Mouse (Mus musculus) midbrain, embryonic 13.5 days (tissue): Measurements from ENCODE around the gene Rassf10. TPM values are rescaled to one million over a fixed set of nuclear protein-coding genes. Genes with fewer than 3 reads are reported as not detected.

ENCODE experiments used
- ATAC-seq: fragments of 200-750 bp; cut with Nextera tagmentation; 2 replicates; pipeline ENCODE4 v1.8.0; 2017; ENCODE audit warnings: mild to moderate bottlenecking, moderate TSS enrichment, moderate library complexity
- H3K27ac ChIP-seq: fragments of 300-500 bp; sonication (generic); 2 replicates; pipeline ENCODE4 v1.5.1; 2015; ENCODE audit warnings: inconsistent platforms, mild to moderate bottlenecking, moderate library complexity
- H3K27me3 ChIP-seq: fragments of 300-500 bp; sonication (generic); 2 replicates; pipeline ENCODE4 v1.6.1; 2015; ENCODE audit warnings: mild to moderate bottlenecking, inconsistent platforms
- H3K36me3 ChIP-seq: fragments of 300-500 bp; sonication (generic); 2 replicates; pipeline ENCODE4 v1.6.1; 2015; ENCODE audit warnings: mild to moderate bottlenecking, inconsistent platforms
- H3K4me1 ChIP-seq: fragments of 300-500 bp; sonication (generic); replicated peaks from 2 replicates; pipeline ENCODE4 v1.6.1; 2015; ENCODE audit warnings: inconsistent platforms
- H3K4me2 ChIP-seq: fragments of 300-500 bp; sonication (generic); replicated peaks from 2 replicates; pipeline ENCODE4 v1.6.1; 2015; ENCODE audit warnings: moderate library complexity, mild to moderate bottlenecking, inconsistent platforms
- H3K4me3 ChIP-seq: fragments of 300-500 bp; sonication (generic); replicated peaks from 2 replicates; pipeline ENCODE4 v1.5.1; 2015; ENCODE audit warnings: mild to moderate bottlenecking, inconsistent platforms
- H3K9ac ChIP-seq: fragments of 300-500 bp; sonication (generic); replicated peaks from 2 replicates; pipeline ENCODE4 v1.6.1; 2015; ENCODE audit warnings: mild to moderate bottlenecking, inconsistent platforms
- H3K9me3 ChIP-seq: fragments of 300-500 bp; sonication (generic); 2 replicates; pipeline ENCODE4 v1.6.1; 2016; ENCODE audit warnings: mild to moderate bottlenecking, inconsistent platforms
- WGBS: fragments of 180-500 bp; shearing (Covaris S2); methylation state at CpG from one replicate; pipeline ENCODE4 v1.1.7; 2015; 5-methylcytosine and 5-hydroxymethylcytosine counted together
- polyA plus RNA-seq: library from polyadenylated mRNA; unstranded; fragments of >200 nt; fragmentation: Nextera tagmentation; extraction: Ambion mirVana; gene quantifications from 2 replicates; pipeline ENCODE4 v1.2.1, GENCODE M21; 2015

Gene Rassf10
- polyA plus RNA-seq, 1 experiment from 2014 or later, result 1.9 TPM

DNA sequence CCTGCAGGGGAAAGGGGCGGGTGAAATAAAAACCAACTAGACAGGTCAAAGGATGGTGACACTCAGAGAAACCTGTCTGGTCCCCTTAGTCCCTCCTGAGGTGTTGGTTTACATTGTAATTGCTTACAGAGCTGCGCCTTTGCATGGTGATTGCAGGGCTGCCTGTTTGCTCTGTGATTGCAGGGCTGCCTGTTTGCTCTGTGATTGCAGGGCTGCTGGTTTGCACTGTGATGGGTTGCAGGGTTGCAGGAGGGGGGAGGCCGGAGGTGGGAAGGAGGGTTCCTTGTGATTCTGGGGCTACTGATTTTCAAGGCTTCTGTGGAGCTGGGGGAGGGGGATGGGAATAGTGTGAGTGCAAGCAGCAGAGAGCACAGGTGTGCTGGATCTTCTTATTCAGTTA lies 13.0 kb downstream of the Rassf10 start:
- ATAC-seq, result no peak
- Histone ChIP-seq H3K27me3 (no peaks in the 10 kb centered on the region), H3K4me3 (no peak overlapping the region), H3K36me3 (no peaks in the 10 kb centered on the region), H3K9ac (no peak overlapping the region), H3K9me3 (0 out of 2 replicates have a peak, but pooled peaks cover 11% of the 10 kb centered on the region), H3K27ac (no peak overlapping the region), H3K4me2 (no peak overlapping the region), H3K4me1 (no peaks in the 10 kb centered on the region)
- 64% methylated on average over 3 of the region's 3 CpGs for WGBS

DNA sequence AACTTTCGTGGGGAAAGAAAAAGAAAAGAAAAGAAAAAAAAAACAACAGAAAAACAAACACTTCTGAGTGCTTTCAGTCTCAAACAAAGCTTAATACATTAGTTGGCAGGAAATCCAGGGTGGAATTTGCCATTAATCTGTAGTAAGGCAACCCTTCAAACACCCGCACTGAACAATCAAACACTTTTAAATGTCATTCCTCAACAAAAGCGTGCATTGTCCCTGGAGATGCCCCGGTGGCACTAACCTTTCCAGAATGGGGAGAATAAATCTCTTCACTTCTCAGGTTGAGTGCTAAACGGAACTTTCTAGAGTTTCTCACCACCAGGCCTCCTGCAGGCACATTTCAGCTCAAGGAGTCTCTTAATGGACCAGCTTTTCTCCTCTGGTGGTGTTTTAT lies 29.6 kb downstream of the Rassf10 start:
- no peaks in the 10 kb centered on the region for H3K27me3 ChIP-seq
- H3K4me2 ChIP-seq, result no peak overlapping the region
- no peak overlapping the region for H3K4me3 ChIP-seq
- H3K27ac ChIP-seq, result no peak overlapping the region
- WGBS, result 37% methylated on average over 5 of the region's 5 CpGs
- no peak overlapping the region for H3K9ac ChIP-seq
- no peaks in the 10 kb centered on the region for H3K9me3 ChIP-seq
- peaks cover 5% of the 10 kb centered on the region; the same call in 1 of the 2 replicates for H3K4me1 ChIP-seq
- ATAC-seq, result no peak
- no peaks in the 10 kb centered on the region for H3K36me3 ChIP-seq

DNA sequence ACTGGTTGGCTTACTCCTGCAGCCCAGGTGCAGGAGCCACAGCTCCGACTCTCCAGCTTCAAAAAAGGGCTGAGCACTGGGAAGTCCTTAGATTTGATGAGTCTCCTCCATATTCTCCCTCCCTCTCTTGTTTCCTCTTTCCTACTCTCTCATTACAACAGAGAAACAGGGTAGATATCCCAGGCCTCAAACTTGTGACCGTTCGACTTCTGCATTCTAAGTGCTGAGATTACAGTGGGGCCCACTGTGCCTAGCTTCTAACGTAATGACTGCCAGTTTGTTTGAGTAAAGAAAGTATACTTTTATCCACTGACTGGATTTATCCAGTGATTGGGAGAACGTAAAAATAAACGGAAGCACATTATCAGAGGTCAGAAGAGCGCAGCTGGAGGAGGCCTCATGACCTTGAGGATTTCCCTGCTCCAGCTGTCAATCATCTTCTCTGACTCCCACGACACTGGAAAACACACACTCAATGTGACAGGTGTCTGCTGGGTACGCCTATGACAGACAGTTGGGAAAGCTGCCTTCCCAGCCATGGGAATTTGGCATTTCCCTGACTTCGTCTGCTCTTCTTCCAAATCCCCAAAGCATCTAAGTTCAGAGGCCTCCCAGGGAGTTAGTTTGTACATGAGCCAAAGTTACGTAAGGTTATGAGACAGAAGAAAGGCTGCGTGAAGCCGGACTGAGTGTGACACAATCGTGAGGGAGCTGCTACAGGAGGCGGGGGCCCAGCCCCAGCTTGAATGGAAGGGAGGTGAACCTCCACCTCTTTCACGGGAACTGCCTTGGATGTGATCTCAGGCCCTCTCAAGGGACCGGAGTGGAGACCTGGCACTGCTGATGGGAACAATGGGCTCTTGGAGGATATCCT lies 31.2 kb downstream of the Rassf10 start:
- Histone ChIP-seq H3K4me1 (peaks cover 5% of the 10 kb centered on the region; the same call in 1 of the 2 replicates), H3K27ac (no peak overlapping the region)
- WGBS, result 70% methylated on average over 17 of the region's 17 CpGs

DNA sequence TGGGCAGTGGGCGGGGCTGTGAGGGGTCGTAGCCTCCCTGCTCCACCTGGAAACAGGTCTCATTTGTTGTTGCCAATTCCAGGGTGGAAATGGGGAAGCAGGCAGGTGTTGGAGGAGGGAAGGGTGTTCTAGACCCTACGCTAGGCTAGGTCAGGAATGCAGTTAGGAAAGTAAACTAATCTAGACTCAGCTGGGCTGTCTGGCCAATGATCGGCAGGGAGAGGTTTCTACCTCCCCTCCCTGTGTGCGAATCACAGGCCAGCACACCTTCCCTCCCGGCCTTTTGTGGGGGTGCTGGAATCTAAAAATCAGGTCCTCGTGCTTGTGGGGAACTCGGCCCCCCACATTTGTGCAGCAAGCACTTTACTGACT lies 31.8 kb downstream of the Rassf10 start:
- Histone ChIP-seq H3K27me3 (no peaks in the 10 kb centered on the region), H3K27ac (no peak overlapping the region), H3K4me3 (no peak overlapping the region), H3K36me3 (no peaks in the 10 kb centered on the region), H3K4me2 (no peak overlapping the region), H3K9ac (no peak overlapping the region), H3K4me1 (peaks cover 5% of the 10 kb centered on the region; the same call in 1 of the 2 replicates), H3K9me3 (no peaks in the 10 kb centered on the region)
- ATAC-seq, result no peak
- WGBS, result 74% methylated on average over 8 of the region's 8 CpGs

More for the DNA sequence above, 31.2 kb downstream of the Rassf10 start:
- Histone ChIP-seq H3K4me2 (no peak overlapping the region), H3K9ac (no peak overlapping the region), H3K4me3 (no peak overlapping the region), H3K36me3 (no peaks in the 10 kb centered on the region), H3K9me3 (no peaks in the 10 kb centered on the region), H3K27me3 (no peaks in the 10 kb centered on the region)
- no peak for ATAC-seq

DNA sequence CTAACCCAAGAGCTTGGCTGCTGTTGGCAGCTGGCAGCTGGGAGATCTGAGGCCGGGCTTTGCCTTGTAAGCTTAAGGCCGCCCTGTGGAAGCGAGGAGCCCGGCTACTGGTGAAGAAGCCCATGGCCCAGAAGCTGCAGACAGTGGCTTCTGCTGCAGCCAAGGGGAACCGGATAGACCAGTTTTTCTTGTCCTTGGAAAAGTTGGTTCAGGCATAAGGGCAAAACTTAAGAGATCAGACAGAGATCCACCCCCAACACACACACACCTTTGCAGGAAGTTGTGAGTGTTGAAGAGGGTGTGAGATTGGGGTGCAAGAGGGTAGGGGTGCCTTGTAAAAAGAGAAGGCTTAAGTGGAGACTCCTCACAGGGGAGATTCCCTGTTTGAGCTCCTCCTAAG lies 39.2 kb downstream of the Rassf10 start:
- no peak overlapping the region for H3K9ac ChIP-seq
- H3K4me1 ChIP-seq, result no peaks in the 10 kb centered on the region
- WGBS, result 90% methylated on average over 5 of the region's 5 CpGs
- no peaks in the 10 kb centered on the region for H3K9me3 ChIP-seq
- no peaks in the 10 kb centered on the region for H3K36me3 ChIP-seq
- ATAC-seq, result no peak
- no peak overlapping the region for H3K4me2 ChIP-seq
- H3K4me3 ChIP-seq, result no peak overlapping the region
- no peaks in the 10 kb centered on the region for H3K27me3 ChIP-seq
- no peak overlapping the region for H3K27ac ChIP-seq

DNA sequence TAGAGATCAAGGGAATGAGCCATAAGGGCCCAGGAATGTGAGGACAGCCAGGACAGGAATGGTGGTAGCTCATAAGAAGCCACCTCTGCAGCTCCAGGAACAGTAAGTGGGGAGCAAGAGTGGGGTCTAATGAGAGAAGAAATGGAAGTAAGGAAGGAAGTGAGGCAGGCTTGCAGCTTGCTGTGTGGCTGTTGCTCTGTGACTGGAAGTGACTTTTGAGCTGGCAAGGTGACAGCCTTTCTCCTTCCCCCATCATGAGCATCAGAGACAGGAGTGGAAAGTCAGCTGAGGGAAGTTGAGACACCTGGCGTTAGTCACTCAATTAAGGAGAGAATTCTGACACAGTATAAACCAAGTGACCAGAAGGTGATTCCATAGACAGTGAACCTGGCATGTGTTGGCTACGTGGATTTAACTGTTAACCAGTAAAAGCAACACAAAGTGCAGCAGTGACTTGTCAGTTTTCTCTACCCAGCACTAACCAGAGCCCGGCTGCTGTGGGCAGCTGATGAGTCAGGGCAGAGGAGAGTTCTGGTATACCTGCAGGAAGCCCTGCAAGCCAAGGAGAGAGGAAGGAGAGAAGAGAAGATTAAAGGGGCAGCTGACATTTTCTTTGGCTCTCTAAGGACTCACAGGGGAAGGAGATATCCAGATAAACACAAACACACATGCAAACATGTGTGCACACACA lies 49.9 kb downstream of the Rassf10 start:
- Histone ChIP-seq H3K27me3 (no peaks in the 10 kb centered on the region), H3K36me3 (no peaks in the 10 kb centered on the region), H3K4me3 (no peak overlapping the region), H3K4me1 (no peaks in the 10 kb centered on the region), H3K27ac (no peak overlapping the region), H3K9ac (no peak overlapping the region), H3K9me3 (no peaks in the 10 kb centered on the region), H3K4me2 (no peak overlapping the region)
- ATAC-seq, result no peak
- 84% methylated on average over 3 of the region's 3 CpGs for WGBS

DNA sequence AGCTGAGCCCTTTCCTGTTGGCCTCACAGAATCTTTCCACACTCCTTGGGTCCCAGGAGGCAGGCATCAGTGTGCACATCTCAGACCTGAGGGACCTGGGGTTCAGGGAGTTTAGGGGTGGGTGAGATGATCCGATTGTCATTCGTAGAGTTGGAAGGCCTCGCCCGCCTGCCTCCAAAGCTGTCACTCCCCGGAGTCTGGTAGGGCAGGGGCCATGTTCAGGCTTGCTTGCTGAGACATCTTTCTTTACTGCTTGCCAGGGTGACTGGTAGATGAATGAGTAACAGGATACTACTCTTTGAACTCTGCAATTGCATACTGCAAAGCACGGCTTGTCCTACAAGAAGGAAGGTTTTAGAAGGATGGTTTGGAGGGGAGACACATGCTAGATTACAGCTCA lies 52.0 kb downstream of the Rassf10 start:
- Histone ChIP-seq H3K4me1 (no peaks in the 10 kb centered on the region), H3K9ac (no peak overlapping the region), H3K4me2 (no peak overlapping the region), H3K4me3 (no peak overlapping the region), H3K27ac (no peak overlapping the region), H3K36me3 (no peaks in the 10 kb centered on the region), H3K27me3 (no peaks in the 10 kb centered on the region), H3K9me3 (no peaks in the 10 kb centered on the region)
- ATAC-seq, result no peak
- 88% methylated on average over 6 of the region's 6 CpGs for WGBS
